Mouse (Mus musculus) gastrocnemius, adult 18-20 months (tissue): ENCODE data around the gene Krt81. TPM values are rescaled to one million over a fixed set of nuclear protein-coding genes. Genes with fewer than 3 reads are reported as not detected.

Experiments
- DNase-seq: peaks from one replicate; pipeline ENCODE4 v3.0.0; 2021; ENCODE audit warnings: low spot score
- long read RNA-seq, 2 experiments: library from polyadenylated mRNA; stranded (forward); transcript quantifications; one replicate each; pipeline ENCODE4 v2.0.0; 2021
- total RNA-seq, 2 experiments: library from RNA; stranded (reverse); gene quantifications; 2 replicates each; pipeline ENCODE4 v1.2.3; 2021

Gene Krt81
- not detected for total RNA-seq
- long read RNA-seq, experiment 1, result 0 reads
- long read RNA-seq, experiment 2, result 0 reads

DNA sequence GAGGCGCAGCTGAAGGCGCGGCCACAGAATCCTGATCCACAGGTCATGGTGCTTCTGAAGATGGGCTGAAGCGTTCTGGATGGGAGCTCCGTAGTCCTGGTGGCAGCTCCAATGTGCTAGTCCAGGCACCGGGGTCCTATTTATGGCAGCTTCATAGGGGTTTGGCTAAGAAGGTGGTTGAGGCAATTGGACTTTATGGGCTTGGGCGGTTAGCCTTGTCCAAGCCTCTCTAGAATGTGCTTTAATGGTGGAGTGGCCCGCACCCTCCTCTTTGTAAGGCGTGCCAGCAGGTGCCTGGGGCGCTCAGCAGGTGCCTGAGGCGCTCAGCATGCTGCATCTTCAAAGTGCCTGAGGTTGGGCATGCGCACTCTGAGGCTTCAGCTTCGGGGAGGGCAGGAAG lies at the start of gene Krt81:
TSS of gene Krt81 (minus strand) at position 101 of the 400 bp plus-strand sequence.
- DNase-seq, result no peak

GRCm38 (mm10) chr15:101508247-101508646 lies 44.7 kb upstream of the Krt81 start:
- DNase-seq, result no peak

GRCm38 (mm10) chr15:101506896-101507758 lies 43.6 kb upstream of the Krt81 start:
- no peak for DNase-seq

DNA sequence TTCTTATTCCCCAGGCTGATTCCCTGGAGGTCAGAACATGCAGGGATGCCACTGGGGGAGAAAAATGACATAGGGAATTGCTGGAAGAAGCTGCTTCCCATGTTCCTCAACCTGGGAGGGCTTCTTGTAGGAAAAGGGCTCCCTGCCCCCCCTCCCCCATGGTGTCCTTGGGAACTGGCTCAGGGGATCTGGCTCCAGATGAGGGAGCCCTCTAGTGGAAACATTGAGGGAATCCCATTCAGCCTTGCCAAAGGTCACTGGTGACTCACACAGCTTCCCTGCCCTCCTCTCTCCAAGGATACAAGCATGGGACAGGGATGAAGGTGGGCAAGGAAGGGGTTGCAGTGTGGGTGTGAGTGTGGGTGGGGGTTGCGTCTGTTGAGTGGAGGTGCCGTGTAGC lies 33.6 kb upstream of the Krt81 start:
- DNase-seq, result peak; percentile 36

DNA sequence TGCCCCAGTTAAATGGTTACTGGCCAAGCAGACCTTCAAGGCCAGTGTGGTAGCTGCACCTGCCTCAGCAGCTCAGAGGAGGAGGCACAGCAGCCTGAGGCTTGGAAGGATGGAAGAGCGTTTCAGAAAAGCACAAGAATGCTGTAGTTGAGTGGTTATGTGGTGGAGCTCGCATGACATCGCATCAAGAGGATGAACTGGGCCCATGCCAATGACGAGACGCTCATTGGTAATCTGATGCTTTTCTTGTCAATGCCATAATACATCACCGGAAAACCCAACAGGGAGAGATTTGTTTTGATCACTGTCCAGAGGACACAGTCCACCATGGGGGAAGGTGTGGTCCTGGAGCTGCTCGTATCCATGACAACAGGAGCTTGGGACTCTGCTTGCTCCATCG lies 31.7 kb upstream of the Krt81 start:
- no peak for DNase-seq

- no peak for DNase-seq
These were observed 30.7 kb upstream of the Krt81 start for GRCm38 (mm10) chr15:101494203-101494602.

GRCm38 (mm10) chr15:101493713-101494112 lies 30.2 kb upstream of the Krt81 start:
- DNase-seq, result no peak

DNA sequence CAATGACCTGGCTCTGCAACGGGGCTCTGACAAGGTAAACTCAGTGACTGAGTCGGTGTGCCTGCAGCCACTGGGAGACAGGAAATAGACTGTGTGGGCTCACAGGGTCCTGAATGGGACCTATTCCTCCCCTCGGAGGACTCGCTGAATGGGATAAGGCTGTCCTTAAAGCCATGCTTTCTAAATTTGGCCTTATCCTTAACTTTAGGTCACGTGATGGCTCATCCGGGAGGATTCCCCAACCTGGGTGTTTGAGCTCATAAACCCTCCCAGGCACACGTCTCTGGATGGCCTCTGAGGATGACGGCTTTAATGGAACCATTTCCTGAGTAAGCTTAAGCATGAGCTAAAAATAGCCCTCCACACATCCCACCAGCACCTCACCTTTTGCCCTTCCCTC lies 29.2 kb upstream of the Krt81 start:
- DNase-seq, result no peak

GRCm38 (mm10) chr15:101491431-101491830 lies 27.9 kb upstream of the Krt81 start, which contains the start of gene Krt83:
Gene Krt83, minus strand, starts transcription at chr15:101491512.
- DNase-seq, result no peak

GRCm38 (mm10) chr15:101485911-101486635 lies 22.5 kb upstream of the Krt81 start:
- DNase-seq, result no peak

GRCm38 (mm10) chr15:101484939-101485338 lies 21.4 kb upstream of the Krt81 start:
- no peak for DNase-seq

GRCm38 (mm10) chr15:101483646-101484045 lies 20.1 kb upstream of the Krt81 start:
- DNase-seq, result no peak

GRCm38 (mm10) chr15:101482056-101482455 lies 18.5 kb upstream of the Krt81 start:
- no peak for DNase-seq

DNA sequence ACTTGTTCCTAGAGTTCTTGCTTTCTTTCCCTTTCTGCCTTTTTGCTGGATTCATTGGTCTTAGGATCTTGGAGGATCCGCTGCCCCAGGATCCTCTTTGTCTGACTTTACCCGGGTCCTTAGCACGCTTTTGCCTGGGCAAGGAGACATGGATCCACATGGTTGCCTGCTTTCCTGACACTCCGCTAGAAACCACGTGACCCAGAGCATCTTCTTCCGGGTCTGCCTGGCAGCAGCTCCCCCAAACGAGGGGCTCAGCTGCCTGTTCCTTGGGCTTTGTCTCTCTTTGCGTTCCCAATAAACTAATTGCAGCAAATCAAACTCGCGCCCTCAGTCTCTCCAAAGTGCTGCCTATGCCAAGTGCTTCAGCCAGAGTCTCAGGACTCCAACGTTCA lies 16.1 kb upstream of the Krt81 start:
- no peak for DNase-seq

DNA sequence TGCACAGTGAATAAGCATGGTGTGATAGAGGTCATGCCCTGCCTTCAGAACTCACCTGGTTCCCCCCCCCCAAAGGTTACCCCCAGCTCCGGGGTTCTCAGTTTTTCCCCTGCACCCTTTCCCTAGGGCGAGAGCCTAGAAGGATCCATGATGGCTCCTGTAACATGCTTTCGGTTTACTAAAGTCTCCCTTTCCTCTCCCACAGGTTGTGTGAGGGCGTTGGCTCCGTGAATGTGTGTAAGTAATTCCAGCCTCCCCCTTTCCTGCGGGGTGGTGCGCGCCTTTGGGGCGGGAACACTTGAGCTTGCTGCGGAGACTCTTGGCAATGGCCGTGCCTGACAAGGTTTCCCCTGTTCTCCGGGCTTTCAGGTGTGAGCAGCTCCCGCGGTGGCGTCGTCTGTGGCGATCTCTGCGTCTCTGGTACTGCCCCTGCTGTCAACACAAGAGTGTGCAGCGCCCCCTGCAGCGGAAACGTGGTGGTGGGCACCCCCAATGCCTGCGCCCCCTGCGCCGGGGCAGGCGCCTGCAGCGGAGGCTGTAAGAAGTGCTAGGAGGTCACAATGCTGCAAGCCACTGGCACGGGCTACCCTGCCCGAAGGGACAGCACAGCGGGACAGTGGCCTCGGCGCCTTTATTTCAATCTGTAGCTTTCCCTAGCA lies 15.6 kb upstream of the Krt81 start:
- DNase-seq, result peak; percentile 29

DNA sequence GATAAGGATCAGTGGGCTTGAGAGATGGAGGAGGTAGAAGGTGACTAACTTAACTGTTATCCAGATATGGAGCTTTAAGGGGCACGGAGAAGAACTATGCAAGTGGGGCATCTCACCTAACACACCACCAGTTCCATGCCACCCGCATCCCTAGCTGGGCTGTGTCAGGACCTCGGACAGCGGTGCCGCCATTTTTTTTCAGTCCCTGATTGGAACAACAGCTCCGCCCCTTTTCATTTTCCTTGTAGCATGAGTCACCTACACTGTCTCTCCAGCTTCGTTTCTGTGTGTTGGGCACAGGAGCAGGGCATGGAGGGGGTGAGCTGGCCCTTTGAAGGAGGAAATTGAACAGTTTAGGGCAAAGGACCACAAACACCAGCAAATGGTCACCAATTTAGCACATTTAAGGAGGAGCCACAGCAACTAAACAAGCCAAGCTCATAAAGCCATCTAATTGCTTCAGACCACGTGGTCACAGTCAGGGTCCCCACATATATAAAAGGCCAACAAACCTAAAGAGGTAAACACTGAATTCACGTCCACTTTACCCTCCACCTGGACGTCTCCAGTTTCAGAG lies 9.5 kb upstream of the Krt81 start, which contains the start of gene Krt86:
TSS of gene Krt86 (plus strand) at position 527 of the 577 bp plus-strand sequence.
- no peak for DNase-seq

DNA sequence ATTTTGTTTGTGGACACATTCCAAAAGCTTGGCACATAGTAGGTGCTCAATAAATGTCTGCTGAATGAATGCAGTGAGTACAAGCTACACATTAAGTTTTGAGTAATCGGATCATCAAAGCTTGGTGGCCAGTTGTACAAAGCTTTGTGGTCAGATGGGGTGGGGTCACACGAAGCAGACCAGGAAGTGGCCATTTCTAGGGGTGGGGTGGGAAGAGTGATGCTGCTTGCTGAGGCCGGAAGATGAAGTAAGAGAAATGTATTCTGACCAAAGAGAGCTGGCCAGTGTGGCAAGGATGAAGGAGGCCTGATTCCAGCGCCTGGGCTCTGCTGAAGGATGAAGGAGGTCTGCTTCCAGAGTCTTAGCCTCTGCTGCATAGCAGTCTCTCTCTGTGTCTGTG lies 5.5 kb upstream of the Krt81 start:
- no peak for DNase-seq

DNA sequence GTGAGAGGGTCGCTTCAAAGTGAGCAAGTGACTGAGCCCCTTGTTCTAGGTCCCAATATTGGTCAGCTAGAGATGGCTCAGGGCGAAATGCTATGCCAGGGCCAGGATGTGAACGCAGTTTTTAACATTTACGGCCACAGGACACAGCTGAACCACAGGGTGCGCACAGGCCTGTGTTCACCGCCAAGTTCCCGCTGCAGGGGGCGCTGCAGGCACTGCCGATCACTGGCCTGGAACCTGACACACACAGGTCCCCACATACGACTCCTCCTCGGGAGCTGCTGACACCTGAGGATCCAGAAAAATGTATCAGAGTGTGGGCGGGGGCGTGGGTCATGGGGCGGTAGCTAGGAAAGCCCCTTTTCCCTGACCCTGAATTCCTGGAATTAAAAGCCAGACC lies 4.3 kb downstream of the Krt81 start:
- DNase-seq, result no peak

GRCm38 (mm10) chr15:101458361-101458930 lies 5.1 kb downstream of the Krt81 start:
- peak; percentile 22 for DNase-seq

- no peak for DNase-seq
These were observed 7.7 kb downstream of the Krt81 start for GRCm38 (mm10) chr15:101455891-101456290.

DNA sequence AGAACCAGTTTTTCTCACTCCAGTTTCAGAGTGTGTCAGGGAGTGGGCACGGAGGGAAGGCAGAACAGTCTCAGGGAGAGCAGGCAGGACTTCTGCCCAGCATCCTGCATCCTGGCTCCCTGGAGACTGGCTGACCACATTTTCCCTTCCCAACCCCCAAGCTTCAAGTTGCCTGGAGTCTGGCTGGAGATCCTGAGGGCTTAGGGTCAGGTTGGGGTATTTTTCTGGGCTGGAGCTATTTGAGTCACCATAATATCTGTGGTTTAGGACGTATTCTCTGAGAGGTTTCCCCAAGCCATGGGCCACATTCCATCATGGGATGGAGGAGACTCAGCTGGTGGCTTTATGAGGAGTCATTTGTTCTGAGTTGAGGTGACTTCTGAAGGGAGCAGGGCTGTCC lies 8.3 kb downstream of the Krt81 start:
- no peak for DNase-seq
